Mouse (Mus musculus): ENCODE data around the gene Lum.

Gene Lum

DNA sequence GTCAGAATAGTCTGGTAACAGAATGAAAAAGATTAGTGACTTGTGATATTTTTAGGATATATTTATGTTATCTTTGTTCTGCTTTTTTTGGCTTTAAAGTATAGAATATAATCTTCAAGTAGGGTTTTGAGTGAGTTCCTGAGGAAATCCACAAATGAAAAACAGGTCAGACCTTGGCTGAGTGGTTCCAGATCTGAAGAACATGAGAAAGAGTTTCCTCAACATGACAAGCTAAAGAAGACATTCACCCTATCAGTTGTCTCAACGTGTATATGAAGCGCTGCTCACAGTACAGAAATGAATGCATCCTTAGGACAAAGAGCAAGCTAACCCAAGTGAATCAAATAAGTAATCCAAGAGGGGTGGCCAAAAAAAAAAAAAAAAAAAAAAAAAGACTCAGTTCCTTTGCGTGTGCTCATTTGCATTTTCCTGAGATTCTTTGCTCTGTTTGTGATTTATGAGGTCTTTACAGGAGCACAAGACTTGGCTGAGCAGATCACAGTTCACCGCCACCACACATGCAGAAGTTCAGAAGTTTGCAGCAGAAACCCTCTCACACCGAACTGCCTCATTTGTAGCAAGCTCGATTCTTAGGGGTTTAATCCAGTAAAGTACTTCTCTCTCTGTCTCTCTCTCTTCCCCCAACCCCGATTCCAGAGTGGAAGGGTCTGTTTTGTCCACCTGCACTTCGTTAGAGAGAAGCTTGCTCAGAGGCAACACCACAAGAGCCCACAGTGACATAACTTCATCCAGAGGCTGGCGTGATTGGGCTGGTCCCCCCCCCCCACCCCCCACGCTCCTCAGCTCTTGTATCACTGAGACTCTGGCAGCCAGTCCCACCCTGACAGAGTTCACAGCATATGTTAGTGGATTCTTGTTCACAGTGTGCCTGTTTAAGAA, at the start of gene Lum:
TSS of gene Lum (plus strand) at position 172 of the 900 bp plus-strand sequence.
- DNase-seq (ENCODE audit: low read depth, low spot score): peak; percentile 32

DNA sequence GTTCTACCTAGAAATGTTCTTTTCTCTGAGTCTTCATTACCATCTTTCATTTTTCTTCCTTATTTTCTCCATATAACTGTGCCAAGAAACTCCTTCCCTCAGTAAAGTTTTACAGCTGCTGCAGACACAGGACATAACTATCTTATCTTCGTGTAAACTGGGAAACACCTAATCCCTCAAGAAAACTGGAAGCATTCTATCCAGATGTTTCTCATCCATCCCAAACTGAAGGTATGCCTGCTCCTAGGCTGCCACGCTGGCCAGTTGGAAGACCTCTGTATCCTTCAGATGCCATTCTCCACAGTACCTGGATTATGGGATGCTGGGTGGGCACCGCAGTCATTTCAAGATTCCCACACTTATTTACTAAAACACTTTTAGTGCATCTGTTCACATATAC, 41.6 kb upstream of the Lum start:
- no peak for DNase-seq (ENCODE audit: low read depth, low spot score)

DNA sequence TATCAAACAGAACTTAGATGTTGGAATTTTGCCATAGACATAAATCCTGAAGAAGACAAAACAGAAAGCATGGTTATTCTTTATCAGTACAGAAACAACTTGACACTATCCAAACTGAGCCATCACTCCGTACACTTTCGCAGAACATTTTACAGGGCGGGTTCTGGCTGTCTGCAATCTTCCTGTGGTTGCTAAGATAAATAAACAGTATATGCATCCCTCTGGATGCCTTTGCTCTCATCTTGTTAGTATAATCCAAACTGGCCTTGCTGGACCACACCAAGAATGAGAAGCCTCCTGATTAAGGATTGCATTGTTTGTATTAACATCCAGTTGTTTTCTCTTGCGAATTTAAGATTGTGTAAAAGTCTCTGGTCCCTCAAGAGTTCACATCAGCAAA, 29.2 kb upstream of the Lum start:
- no peak for DNase-seq (ENCODE audit: low read depth, low spot score)

DNA sequence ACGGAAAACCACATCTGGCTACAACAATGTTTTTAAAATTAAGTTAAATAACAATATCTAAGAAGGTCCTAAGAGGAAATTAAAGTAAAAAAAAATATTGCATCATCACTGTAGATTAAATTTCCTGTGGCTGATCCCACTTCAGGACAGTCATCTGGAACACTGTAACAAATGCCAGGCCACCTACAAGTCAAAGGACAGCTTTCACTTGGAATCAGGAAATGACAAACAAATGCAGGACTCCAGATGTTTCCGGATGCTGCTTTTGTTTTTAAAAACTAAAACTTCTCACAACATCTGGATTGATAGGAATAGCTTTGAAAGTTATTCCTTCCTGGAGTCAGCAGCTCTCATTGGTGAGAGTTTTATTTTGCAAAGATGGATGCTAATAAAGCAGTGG, 28.0 kb upstream of the Lum start:
- no peak for DNase-seq (ENCODE audit: low read depth, low spot score)

DNA sequence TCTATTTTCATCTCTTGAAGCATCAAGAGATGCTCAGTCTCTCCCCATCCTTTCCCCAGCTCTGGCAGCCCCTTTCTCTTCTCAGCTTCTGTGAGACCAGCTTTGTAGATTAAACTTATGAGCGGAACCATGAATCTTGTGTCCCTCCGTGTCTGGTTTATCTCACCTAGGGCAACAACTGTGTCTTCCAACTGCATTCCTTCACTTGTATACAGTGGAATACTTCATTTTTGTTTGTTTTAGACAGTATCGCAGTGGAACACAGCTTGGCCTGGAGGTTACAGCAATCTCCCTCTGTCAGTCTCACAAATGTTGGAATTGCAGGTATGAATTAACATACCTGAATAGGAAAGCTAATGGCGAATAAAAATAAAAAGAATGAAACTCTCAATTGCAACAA, 26.7 kb upstream of the Lum start:
- no peak for DNase-seq (ENCODE audit: low read depth, low spot score)

DNA sequence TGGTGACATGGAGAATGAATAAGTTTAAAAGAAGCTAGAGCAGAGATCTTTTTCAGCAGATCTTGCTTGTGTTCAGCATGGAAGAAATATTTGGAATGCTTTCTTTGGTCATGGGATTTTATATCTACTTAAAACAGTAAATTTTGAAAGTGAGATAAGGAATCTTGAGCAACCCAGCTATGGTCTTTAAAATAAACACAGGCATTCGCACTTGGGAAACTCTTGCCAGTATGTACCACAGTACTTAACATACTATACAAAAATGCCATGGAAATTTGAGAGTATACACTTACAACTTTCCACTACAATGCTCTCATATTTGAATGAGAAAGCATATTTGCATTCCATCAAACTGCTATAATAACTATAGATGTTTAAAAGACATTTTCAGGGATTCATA, 17.2 kb upstream of the Lum start:
- no peak for DNase-seq (ENCODE audit: low read depth, low spot score)

DNA sequence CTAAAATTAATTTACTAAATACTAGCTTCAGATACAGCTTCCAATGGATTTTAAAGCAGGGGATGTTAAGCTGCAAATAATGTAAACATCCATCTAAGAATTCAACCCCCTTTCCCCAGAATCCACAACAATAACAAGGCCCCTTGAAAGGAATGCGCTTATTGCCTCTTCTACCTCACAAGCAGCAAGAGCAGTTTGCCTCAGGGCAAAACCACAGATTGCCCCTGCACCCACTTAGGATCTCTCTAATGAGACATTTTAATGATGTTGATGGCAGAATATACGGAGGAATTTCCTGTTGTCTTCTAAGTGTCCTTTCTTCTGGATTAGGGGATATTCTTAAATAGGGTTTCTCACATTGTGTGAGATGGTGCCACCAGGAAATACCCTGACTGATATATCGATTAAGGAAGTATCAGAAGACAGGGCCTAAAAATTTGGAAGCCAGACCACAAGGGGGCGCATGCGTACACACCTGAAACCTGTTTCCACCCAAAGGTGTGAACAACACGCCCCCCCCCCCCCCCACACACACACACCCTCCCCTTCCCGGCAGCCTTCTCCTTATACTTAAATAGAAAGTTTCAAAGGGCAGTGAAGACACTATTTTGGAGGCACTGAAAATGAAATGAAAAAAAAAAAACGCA, 2.7 kb downstream of the Lum start:
- DNase-seq (ENCODE audit: low read depth, low spot score): no peak

DNA sequence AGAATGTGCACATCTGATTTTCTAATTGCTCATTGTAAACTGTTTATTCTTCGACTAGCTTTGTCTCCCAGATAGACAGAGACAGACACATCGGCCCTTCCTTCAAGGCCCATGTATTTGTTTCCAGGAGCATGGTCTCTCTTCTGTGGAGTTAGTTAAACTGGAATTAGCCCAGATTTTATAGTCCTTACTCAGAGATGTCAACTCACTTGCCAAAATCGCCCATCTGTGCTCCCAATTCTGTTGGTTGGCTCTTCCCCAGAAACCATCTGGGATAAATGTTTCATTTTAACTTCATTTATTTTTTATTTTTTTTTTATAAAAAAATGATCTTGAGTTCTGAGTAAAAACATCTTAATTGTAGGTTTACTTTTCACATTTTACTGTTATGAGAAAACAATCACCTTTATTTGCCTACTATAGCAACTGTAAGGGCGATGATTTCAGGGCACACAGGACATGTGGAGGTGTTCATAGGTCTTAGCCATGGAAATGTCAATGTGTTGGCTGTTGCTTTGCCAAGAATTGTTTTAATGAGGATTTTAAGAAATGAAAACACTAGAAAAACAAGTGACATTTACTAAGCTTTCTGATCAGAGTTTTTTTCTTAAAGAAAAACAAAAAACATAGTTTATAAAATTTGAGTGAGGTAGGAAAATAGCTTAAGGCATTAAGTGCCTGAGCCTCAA, 17.8 kb downstream of the Lum start:
- DNase-seq (ENCODE audit: low read depth, low spot score): no peak

DNA sequence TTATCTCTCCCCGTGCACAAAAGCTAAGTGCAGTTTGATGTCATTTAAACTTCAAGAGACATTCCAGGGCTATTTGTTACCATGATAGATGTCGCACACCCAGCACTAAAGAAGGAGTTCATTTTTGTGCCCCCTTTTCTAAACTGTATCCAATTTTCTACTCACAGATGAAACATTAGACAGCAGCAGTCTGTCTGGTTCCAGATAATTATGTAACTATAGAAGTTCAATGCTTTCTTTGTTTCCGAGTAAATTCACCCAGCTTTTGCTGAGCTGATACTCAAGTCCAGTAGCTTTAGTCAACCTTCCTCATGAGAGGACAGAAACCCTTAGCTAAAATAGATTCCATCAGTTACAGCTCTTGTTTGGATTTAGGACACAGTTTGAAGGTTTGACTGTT, 19.2 kb downstream of the Lum start:
- no peak for DNase-seq (ENCODE audit: low read depth, low spot score)

DNA sequence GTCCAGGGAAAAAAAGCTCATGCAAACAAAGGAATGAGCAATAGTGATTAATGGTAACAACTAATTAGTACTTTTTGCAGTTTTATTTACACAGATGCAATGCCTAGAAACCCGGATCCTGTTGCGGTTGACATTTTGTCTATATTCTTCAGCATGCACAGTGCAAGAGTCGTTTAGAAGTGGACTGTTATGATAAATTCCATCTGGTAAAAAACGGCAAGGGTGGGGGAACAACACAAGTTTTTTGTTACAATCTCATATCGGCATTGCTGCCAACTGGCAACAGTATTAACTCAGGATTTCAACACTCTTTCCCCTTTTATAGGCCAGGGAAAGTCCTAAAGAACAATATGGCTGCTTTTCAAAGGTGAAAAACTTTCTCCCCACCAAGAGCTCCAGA, 22.2 kb downstream of the Lum start:
- DNase-seq (ENCODE audit: low read depth, low spot score): no peak

DNA sequence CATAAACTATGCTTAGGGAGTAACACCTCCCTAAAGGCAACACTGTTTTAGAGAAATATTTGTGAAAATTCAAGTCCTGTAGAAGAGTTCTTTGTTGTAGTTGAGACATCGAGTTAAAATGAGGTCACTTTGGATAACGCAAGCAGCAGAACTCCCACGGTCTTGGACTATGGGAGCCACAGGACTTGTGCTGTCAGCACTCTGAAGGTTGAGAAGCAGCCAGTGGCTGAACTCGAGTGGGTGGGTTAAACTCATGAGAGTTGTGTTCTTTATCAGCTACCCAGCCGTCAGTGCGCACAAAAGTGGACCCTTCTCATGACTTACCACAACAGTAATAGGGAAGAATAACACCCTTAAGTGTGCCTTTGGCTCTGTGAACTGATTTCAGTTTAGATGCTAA, 24.6 kb downstream of the Lum start:
- no peak for DNase-seq (ENCODE audit: low read depth, low spot score)

DNA sequence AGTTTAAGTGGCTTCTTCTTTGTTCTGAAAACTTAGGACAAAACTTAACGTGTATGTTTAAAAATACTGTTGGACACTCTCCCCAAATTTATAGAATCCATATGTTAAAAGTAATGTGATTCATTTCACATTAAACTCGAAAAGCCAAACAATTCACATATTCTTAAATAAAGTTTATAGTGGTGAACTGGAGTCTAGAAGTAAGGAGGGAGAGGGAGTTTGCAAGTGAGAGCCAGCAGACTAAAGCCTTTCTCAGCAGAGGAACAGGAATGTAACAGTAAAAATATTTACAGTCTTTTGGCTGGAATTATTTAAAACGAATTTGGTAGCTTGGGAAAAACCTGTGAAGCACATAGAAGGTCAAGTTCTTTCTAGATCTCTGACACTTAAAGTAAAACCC, 26.1 kb downstream of the Lum start:
- DNase-seq (ENCODE audit: low read depth, low spot score): no peak

DNA sequence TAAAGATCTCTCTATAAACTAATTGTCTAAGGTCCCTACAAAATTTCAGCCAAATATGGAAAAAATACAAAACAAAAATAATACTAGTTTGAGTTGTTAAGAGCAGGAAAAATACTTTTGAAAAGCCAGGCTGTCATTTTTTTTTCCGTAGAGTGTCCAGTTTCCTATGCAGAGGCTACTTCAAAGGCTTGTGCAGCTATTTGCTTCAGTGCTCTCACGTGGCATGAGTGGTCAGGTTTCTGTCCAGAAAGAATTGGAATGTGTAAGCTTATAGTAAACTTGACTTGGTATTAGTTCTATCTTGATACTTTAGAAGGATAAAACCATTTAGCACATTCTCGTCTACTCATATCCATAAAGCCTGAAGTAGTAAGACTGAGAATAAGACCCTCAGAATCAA, 26.8 kb downstream of the Lum start:
- DNase-seq (ENCODE audit: low read depth, low spot score): no peak

DNA sequence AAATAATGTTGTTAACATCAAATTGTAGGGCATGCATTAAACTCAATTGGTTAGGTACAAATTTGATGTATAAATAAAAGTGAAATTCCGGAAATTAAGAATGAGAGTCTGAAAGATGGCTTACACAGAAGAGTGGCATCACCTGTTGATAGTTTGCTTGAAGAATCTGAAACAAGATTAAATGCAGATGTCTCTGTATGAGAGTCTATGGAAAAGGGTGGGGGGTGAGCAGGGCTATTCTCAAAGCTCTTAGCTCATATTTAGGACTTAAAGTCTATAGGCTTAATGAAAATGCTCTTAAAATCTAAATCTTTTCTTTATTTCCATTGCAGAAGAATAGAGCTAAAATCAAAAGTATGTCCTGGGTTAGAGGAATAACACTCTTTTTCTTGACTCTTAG, 30.8 kb downstream of the Lum start:
- no peak for DNase-seq (ENCODE audit: low read depth, low spot score)

DNA sequence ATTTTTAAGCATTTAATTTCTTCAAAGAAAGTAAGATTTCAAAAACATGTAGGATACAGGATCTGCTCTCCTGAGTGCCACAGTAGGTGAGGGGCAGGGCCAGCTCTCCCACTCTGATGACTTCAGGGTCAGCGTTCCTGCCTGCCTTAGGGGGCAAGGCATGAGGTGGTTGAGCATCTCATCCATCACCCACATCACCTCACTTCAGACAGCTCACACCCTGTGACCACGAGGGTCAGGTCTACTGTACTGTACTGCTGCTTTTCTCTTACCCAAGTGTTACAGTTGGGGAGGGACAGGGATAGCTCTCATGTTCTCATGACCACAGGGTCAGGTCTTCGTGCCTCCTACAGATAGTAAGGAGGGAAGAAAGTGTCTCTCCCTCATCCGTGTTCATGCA, 36.8 kb downstream of the Lum start:
- no peak for DNase-seq (ENCODE audit: low read depth, low spot score)

DNA sequence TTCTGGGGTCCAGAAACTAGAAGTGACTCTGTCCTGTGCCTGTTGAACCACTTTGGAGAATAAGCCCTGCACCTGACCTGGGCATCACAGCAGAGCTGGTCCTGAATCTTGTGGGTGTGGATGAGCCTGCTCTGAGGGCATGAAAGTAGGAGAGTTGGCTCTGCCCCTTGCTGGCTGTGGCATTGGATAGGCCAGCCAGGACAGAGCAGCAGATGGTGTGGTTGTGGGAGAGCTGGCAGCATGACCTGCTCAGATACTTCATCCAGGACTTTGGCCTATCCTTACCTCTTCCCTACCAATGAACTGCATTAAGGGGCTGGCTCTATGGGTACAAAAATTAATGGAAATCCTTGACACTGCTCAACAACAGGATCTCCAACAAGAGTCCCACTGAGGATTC, 38.3 kb downstream of the Lum start:
- DNase-seq (ENCODE audit: low read depth, low spot score): no peak

DNA sequence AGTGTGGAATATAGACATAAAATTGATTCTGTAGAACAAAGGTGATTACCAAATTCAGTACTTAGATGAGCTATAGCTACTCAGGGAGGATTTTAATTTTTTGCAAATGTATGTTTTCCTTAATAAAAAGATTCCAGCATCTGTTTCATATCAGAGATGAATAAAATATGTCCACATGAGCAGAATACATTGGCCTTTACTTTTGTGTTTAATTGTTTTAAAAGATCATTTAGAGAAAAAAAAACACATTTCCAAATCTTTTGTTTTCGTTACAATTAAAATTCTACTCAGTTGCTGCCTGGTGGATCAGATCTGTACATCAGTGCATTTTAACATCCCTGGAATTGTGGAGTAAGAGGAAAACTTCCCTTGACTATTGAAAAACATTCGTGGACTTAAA, 41.7 kb downstream of the Lum start, which contains the start of gene Kera:
TSS of gene Kera (plus strand) at position 301 of the 400 bp plus-strand sequence.
- no peak for DNase-seq (ENCODE audit: low read depth, low spot score)
